Mouse (Mus musculus) lung, adult 2 months (tissue): ENCODE measurements at regions not wholly inside any gene's neighbourhood (a gene's known extent, or its start where the extent isn't known, plus 50 kb on each side); places are given as distances from the start of the nearest gene placed in this dataset.

Experiments
- CTCF ChIP-seq: fragments of 200-500 bp; IDR thresholded peaks from 2 replicates; pipeline ENCODE4 v1.5.1; 2011; ENCODE audit warnings: mild to moderate bottlenecking, low read length, control low read depth; ENCODE audit not compliant: insufficient read depth
- POLR2A ChIP-seq: fragments of 200-500 bp; IDR thresholded peaks from 2 replicates; pipeline ENCODE4 v1.6.1; 2011; ENCODE audit warnings: low read depth, mild to moderate bottlenecking, control low read depth, low read length, borderline replicate concordance; ENCODE audit errors: extremely low read depth

- TF ChIP-seq POLR2A (no peak), CTCF (no peak)
Measured at GRCm38 (mm10) chr19:14968283-14968682, 370.4 kb upstream of the Tle4 start.
